Mouse (Mus musculus): Measurements from ENCODE around the gene Homez. TPM values are rescaled to one million over a fixed set of nuclear protein-coding genes. Genes with fewer than 3 reads are reported as not detected.

Gene Homez
- polyA plus RNA-seq (2014; fragmentation: Nextera tagmentation; extraction: Ambion mirVana), result 13.2 and 19.9 TPM in 2 replicates

- Histone ChIP-seq H3K4me2 (no peak within 1 kb of the TSS), H3K27me3 (ENCODE audit: control insufficient read depth, insufficient read depth, low read length) (no peaks in the 10 kb centered on the region), H3K36me3 (ENCODE audit: control insufficient read depth, insufficient read depth, low read length) (no peaks in the 10 kb centered on the region), H3K27ac (ENCODE audit: low read depth, low read length) (no peak within 1 kb of the TSS), H3K4me1 (ENCODE audit: control insufficient read depth, insufficient read depth, low read length) (peaks cover 4% of the 10 kb centered on the region), H3K9ac (ENCODE audit: low read length) (no peak within 1 kb of the TSS), H3K9me3 (ENCODE audit: control insufficient read depth, low read length) (no peaks in the 10 kb centered on the region), H3K4me3 (ENCODE audit: low read depth, low read length) (no peak within 1 kb of the TSS)
- DNase-seq (ENCODE audit: low spot score, missing footprints) (no peak), ATAC-seq (ENCODE audit: low FRiP score) (no peak)
- WGBS, result 90% methylated on average over 5 of the region's 5 CpGs
Observed at GRCm38 (mm10) chr14:54870861-54871260, at the start of gene Homez. Homez (minus strand) TSS chr14:54870961.

- no peak for ATAC-seq (ENCODE audit: low FRiP score)
- no peak overlapping the region for H3K27ac ChIP-seq (ENCODE audit: low read depth, low read length)
- H3K4me2 ChIP-seq, result no peak overlapping the region
- H3K9ac ChIP-seq (ENCODE audit: low read length), result no peak overlapping the region
- 96% methylated on average over 16 of the region's 16 CpGs for WGBS
- peaks cover 16% of the 10 kb centered on the region for H3K4me1 ChIP-seq (ENCODE audit: control insufficient read depth, insufficient read depth, low read length)
- peaks cover 11% of the 10 kb centered on the region for H3K9me3 ChIP-seq (ENCODE audit: control insufficient read depth, low read length)
- H3K36me3 ChIP-seq (ENCODE audit: control insufficient read depth, insufficient read depth, low read length), result peaks cover 24% of the 10 kb centered on the region
- H3K4me3 ChIP-seq (ENCODE audit: low read depth, low read length), result no peak overlapping the region
- no peak for DNase-seq (ENCODE audit: low spot score, missing footprints)
- H3K27me3 ChIP-seq (ENCODE audit: control insufficient read depth, insufficient read depth, low read length), result no peaks in the 10 kb centered on the region
Observed at GRCm38 (mm10) chr14:54920076-54920685, 49.4 kb upstream of the Homez start.

DNA sequence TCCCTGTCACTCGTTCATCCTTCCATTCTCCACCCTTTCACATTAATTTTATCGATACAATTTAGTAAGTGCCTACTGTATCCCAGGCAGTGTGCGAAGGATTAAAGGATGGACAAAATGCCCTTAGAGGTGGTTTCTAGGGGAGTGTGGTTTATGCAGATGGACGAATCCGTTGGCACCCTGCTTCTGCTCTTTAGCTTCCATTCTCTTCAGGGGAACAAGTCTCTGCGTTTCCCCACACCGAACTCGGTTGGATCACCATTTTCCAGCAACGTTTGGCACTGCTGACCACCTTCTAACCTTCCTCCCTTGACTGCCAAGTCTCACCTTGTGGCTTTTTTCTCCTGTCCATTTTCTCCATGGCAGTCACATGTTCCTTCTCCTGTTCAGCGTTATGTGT is 42.6 kb upstream of the Homez start:
- H3K36me3 ChIP-seq (ENCODE audit: control insufficient read depth, insufficient read depth, low read length), result peaks cover 15% of the 10 kb centered on the region
- no peaks in the 10 kb centered on the region for H3K9me3 ChIP-seq (ENCODE audit: control insufficient read depth, low read length)
- peak overlapping the region; percentile 93 for H3K4me3 ChIP-seq (ENCODE audit: low read depth, low read length)
- DNase-seq (ENCODE audit: low spot score, missing footprints), result peak; percentile 91
- peak overlapping the region; percentile 95 for H3K9ac ChIP-seq (ENCODE audit: low read length)
- ATAC-seq (ENCODE audit: low FRiP score), result 0 out of 2 replicates have a peak, but pooled peaks have one; percentile 11
- H3K27ac ChIP-seq (ENCODE audit: low read depth, low read length), result peak overlapping the region; percentile 20; the same call in 1 of the 2 replicates
- H3K4me2 ChIP-seq, result peak overlapping the region; percentile 100
- no peaks in the 10 kb centered on the region for H3K27me3 ChIP-seq (ENCODE audit: control insufficient read depth, insufficient read depth, low read length)
- peaks cover 14% of the 10 kb centered on the region for H3K4me1 ChIP-seq (ENCODE audit: control insufficient read depth, insufficient read depth, low read length)
- 16% methylated on average over 10 of the region's 10 CpGs for WGBS

- Histone ChIP-seq H3K4me1 (ENCODE audit: control insufficient read depth, insufficient read depth, low read length) (peaks cover 14% of the 10 kb centered on the region), H3K36me3 (ENCODE audit: control insufficient read depth, insufficient read depth, low read length) (peaks cover 12% of the 10 kb centered on the region), H3K27me3 (ENCODE audit: control insufficient read depth, insufficient read depth, low read length) (no peaks in the 10 kb centered on the region), H3K9me3 (ENCODE audit: control insufficient read depth, low read length) (no peaks in the 10 kb centered on the region), H3K9ac (ENCODE audit: low read length) (peak within 1 kb of the TSS; percentile 95), H3K27ac (ENCODE audit: low read depth, low read length) (peak within 1 kb of the TSS; percentile 61), H3K4me2 (peak within 1 kb of the TSS; percentile 100), H3K4me3 (ENCODE audit: low read depth, low read length) (peak within 1 kb of the TSS; percentile 93)
- DNase-seq (ENCODE audit: low spot score, missing footprints) (peak; percentile 98), ATAC-seq (ENCODE audit: low FRiP score) (peak; percentile 95)
- WGBS, result under 1% methylated on average over 28 of the region's 28 CpGs
Observed at GRCm38 (mm10) chr14:54912886-54913285, 42.1 kb upstream of the Homez start, which contains the start of gene Slc22a17. Slc22a17 (minus strand) TSS chr14:54913132.

DNA sequence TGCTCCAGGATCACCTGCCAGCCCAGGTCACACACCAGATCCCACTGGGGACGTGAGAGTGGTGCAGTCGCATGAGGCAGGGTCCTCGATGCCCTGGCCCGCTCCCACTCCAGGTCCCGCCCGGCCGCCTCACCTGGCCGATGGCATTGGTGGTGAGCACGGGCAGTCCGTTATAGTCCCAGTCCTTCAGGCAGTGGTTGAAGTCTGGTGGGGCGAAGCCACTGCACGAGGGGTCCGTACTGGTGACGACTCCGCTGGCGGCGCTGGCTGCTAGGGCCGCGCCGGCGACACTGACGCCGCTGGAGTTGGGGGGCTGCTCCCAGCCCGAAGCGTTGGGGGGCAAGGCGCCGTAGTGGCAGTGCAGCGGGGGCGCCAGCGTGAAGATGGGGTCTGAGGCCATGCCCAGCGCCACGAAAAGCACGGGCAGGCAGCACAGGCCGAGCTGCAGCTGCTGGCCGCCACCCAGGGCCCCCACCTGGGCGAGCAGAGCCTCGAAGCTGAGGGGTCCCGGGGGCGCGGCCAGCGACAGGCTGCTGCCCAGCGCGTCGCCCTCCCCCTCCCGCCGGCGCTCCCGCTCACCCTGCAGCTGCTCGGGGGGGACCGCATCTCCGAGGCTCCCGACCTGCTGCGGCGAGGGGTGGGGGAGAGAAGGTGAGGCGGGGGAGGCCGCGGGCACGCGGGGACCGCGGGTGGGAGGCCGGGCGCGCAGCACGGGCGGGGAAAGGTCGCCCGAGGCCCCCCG is 41.5 kb upstream of the Homez start:
- ATAC-seq (ENCODE audit: low FRiP score) (peak; percentile 62), DNase-seq (ENCODE audit: low spot score, missing footprints) (peak; percentile 90)
- WGBS, result 2% methylated on average over 68 of the region's 69 CpGs
- Histone ChIP-seq H3K4me1 (ENCODE audit: control insufficient read depth, insufficient read depth, low read length) (peaks cover 14% of the 10 kb centered on the region), H3K9ac (ENCODE audit: low read length) (peak overlapping the region; percentile 95), H3K4me2 (peak overlapping the region; percentile 100), H3K27ac (ENCODE audit: low read depth, low read length) (peak overlapping the region; percentile 61), H3K27me3 (ENCODE audit: control insufficient read depth, insufficient read depth, low read length) (no peaks in the 10 kb centered on the region), H3K4me3 (ENCODE audit: low read depth, low read length) (peak overlapping the region; percentile 93), H3K36me3 (ENCODE audit: control insufficient read depth, insufficient read depth, low read length) (peaks cover 12% of the 10 kb centered on the region), H3K9me3 (ENCODE audit: control insufficient read depth, low read length) (no peaks in the 10 kb centered on the region)

DNA sequence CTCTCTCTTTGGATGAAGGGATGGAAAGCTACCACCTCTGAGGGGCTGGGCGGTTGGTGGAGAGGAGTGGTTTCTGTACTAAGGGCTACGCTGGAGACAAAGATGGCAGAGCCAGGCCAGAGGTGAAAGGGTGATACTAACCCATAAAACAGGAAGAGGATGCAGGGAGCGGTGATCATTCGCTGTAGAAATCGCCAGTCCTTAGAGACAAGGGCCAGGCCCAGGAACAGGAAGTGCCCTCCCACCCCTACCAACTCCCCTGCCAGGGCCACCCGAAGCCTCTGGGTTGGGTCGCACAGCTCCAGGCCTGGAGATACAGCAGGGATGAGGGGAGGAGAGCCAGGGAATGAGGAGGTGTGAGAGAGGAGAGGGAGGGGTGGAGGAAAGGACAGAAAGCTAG is 37.9 kb upstream of the Homez start:
- no peak for DNase-seq (ENCODE audit: low spot score, missing footprints)
- no peak overlapping the region for H3K9ac ChIP-seq (ENCODE audit: low read length)
- 91% methylated on average over 7 of the region's 7 CpGs for WGBS
- H3K9me3 ChIP-seq (ENCODE audit: control insufficient read depth, low read length), result no peaks in the 10 kb centered on the region
- no peak overlapping the region for H3K4me2 ChIP-seq
- no peak for ATAC-seq (ENCODE audit: low FRiP score)
- no peaks in the 10 kb centered on the region for H3K27me3 ChIP-seq (ENCODE audit: control insufficient read depth, insufficient read depth, low read length)
- H3K4me1 ChIP-seq (ENCODE audit: control insufficient read depth, insufficient read depth, low read length), result peaks cover 13% of the 10 kb centered on the region
- H3K4me3 ChIP-seq (ENCODE audit: low read depth, low read length), result no peak overlapping the region
- H3K36me3 ChIP-seq (ENCODE audit: control insufficient read depth, insufficient read depth, low read length), result peaks cover 13% of the 10 kb centered on the region
- no peak overlapping the region for H3K27ac ChIP-seq (ENCODE audit: low read depth, low read length)

DNA sequence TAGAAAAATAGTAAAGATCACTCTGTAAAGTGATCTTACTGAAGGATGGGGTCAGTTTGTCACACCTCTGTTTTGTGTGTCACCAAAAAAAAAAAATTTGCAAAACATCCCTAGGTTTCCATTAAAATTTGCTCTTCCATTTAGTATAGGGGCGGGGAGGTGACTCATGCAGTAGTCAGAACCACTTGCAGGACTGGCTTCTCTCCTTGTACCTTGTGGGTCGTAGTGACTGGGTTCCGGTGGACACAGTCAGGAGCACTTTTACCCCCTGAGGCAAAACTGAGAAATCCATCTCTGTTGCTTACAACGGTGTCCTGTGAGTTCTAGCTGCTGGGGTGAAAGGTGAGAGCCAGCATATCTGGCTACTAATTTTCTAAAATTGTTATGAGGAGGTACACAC is 32.9 kb upstream of the Homez start:
- H3K4me2 ChIP-seq, result no peak overlapping the region
- DNase-seq (ENCODE audit: low spot score, missing footprints) (no peak), ATAC-seq (ENCODE audit: low FRiP score) (no peak)
- H3K4me1 ChIP-seq (ENCODE audit: control insufficient read depth, insufficient read depth, low read length), result no peaks in the 10 kb centered on the region
- no peak overlapping the region for H3K27ac ChIP-seq (ENCODE audit: low read depth, low read length)
- no peaks in the 10 kb centered on the region for H3K27me3 ChIP-seq (ENCODE audit: control insufficient read depth, insufficient read depth, low read length)
- no peak overlapping the region for H3K4me3 ChIP-seq (ENCODE audit: low read depth, low read length)
- no peaks in the 10 kb centered on the region for H3K9me3 ChIP-seq (ENCODE audit: control insufficient read depth, low read length)
- H3K36me3 ChIP-seq (ENCODE audit: control insufficient read depth, insufficient read depth, low read length), result peaks cover 4% of the 10 kb centered on the region
- H3K9ac ChIP-seq (ENCODE audit: low read length), result no peak overlapping the region
- 88% methylated on average over 4 of the region's 4 CpGs for WGBS

DNA sequence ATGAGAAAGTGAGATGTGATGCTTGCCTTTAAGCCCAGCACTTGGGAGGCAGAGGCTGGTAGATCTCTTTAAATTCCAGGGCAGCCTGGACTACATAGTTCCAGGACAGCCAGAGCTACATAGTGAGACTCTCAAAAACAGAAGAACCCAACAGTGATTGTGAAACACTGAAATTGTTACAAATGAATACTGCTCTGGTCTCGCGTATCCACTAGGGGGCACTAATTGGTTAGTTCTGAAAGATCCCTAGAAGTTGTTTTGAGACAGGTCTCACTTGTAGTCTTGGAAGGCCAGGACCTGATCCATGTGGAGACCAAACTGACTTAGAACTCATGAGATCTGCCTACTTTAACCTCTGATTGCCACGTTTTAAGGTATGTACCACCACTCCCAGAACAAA is 29.6 kb upstream of the Homez start:
- 1% methylated on average over 3 of the region's 3 CpGs for WGBS
- ATAC-seq (ENCODE audit: low FRiP score), result peak; percentile 67
- peaks cover 20% of the 10 kb centered on the region for H3K36me3 ChIP-seq (ENCODE audit: control insufficient read depth, insufficient read depth, low read length)

GRCm38 (mm10) chr14:54897445-54897844 is 26.7 kb upstream of the Homez start:
- ATAC-seq (ENCODE audit: low FRiP score) (no peak), DNase-seq (ENCODE audit: low spot score, missing footprints) (no peak)
- 73% methylated on average over 2 of the region's 2 CpGs for WGBS
- Histone ChIP-seq H3K9me3 (ENCODE audit: control insufficient read depth, low read length) (no peaks in the 10 kb centered on the region), H3K4me1 (ENCODE audit: control insufficient read depth, insufficient read depth, low read length) (peaks cover 12% of the 10 kb centered on the region; the same call in 1 of the 2 replicates), H3K36me3 (ENCODE audit: control insufficient read depth, insufficient read depth, low read length) (peaks cover 20% of the 10 kb centered on the region), H3K9ac (ENCODE audit: low read length) (no peak overlapping the region), H3K27me3 (ENCODE audit: control insufficient read depth, insufficient read depth, low read length) (no peaks in the 10 kb centered on the region), H3K4me3 (ENCODE audit: low read depth, low read length) (no peak overlapping the region), H3K4me2 (no peak overlapping the region), H3K27ac (ENCODE audit: low read depth, low read length) (no peak overlapping the region)

More for the DNA sequence above, 29.6 kb upstream of the Homez start:
- Histone ChIP-seq H3K4me2 (no peak overlapping the region), H3K27ac (ENCODE audit: low read depth, low read length) (no peak overlapping the region), H3K9me3 (ENCODE audit: control insufficient read depth, low read length) (no peaks in the 10 kb centered on the region), H3K4me3 (ENCODE audit: low read depth, low read length) (no peak overlapping the region), H3K4me1 (ENCODE audit: control insufficient read depth, insufficient read depth, low read length) (peaks cover 6% of the 10 kb centered on the region; the same call in 1 of the 2 replicates), H3K9ac (ENCODE audit: low read length) (no peak overlapping the region), H3K27me3 (ENCODE audit: control insufficient read depth, insufficient read depth, low read length) (no peaks in the 10 kb centered on the region)
- peak; percentile 96 for DNase-seq (ENCODE audit: low spot score, missing footprints)

Measured in midbrain, embryonic 11.5 days (tissue).